Mouse (Mus musculus): ENCODE measurements around the gene Tmem270.

DNA sequence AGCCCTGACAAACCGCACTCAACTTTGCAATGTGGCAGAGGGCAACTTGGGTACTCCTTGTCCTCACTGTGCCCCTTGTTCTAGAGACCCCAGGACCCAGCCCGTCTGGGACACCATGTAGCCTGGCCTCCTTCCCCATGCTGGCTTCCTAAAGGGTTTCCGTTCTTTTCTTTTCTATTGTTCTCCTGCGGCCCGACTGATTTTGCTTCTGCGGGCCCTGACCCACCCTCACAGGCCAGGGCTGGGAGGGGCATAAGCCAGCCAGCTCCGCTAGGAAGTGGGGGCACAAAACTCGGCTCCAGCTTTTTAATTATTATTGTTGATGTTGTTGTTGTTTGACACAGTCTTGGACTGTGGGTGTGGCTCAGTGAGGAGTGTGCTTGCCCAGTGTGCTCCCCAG lies 15.0 kb downstream of the Tmem270 start:
- TF ChIP-seq TAL1 (IDR thresholded peaks at IDR 0.05; ENCODE audit: low read length) (no peak), GATA1 (IDR thresholded peaks at IDR 0.05; ENCODE audit: low read length) (no peak)

All from erythroblast, embryonic 14.5 days (primary cell).